Comparison of ENCODE assay signal across 8 mouse cellular contexts in the genomic region with DNA sequence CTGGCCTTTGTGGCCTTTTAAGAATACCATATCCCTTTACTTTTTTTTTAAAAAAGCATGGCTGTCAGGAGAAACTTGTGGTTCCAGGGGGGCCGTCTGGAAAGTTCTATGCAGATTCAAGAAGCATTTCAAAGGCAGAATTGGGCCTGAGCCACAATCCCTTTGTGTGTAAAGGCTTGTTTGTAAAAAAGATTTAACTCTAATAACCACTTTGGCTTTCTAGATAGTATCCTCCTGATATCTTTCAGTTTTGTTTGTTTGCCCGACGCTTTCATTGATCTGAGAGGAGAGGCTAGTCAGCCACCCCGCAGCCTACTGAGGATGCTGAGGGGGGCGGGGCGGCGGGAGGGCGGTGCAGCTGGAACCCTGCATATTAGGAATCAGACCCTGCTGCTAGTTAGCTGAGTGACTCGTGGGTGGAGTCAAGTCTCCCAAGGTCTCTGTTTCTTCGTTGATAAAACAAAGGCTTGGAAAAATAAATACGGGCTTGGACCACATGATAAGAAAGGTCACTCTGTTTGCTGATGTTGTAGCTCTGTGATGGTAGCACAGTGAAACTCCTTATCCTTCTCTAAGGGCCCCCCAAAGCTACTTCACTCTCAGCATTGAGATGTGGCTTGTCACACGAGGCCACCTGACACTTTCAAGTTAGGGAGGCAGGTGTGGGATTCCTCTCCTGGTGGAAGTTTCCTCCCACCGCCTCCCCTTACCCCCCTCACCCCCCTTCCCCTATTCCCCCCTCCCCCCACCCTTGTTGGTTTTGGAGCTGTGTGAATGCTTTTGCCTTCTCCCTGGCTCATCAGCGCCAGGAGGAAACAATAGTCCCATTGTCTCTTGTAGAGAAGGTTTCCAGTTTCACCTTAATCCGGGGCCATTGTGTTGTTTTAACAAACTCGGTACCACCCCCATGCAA.
DNase-seq lines count a peak whose midpoint lies in the region; ATAC-seq and TF ChIP-seq lines count a peak whose summit lies in the region.

No protein-coding gene starts in this region.

- 2% methylated on average over 16 of the region's 16 CpGs for WGBS in forebrain, embryonic 11.5 days

- H3ac ChIP-seq in myocyte (ENCODE audit: control insufficient read depth, insufficient read length), result no peak overlapping the region

- DNase-seq in ovary, postnatal 36 days (ENCODE audit: low spot score), result peak; percentile 55
- no peak for DNase-seq in ovary, postnatal 14 days (ENCODE audit: low spot score)
- peak; percentile 80 for DNase-seq in forebrain, embryonic 11.5 days (ENCODE audit: low spot score)
- peak; percentile 59 to 71 for DNase-seq in kidney, postnatal 4 days
- no peak for DNase-seq in urinary bladder, adult 18-20 months (ENCODE audit: low spot score in 2 of 2)
- no peak for DNase-seq in right cerebral cortex, postnatal 25 days
- DNase-seq in urinary bladder, postnatal 14 days (ENCODE audit: low spot score), result no peak

- peaks cover 65% of the 10 kb centered on the region for H3K79me2 ChIP-seq in myocyte (ENCODE audit: control insufficient read depth, insufficient read depth)

- peak overlapping the region; percentile 43 for H3K4me2 ChIP-seq in forebrain, embryonic 11.5 days (ENCODE audit: low read depth, low read length, severe bottlenecking)
- H3K4me2 ChIP-seq in myocyte (ENCODE audit: low read depth), result peak overlapping the region; percentile 71

- TF ChIP-seq POLR2A in myocyte (IDR thresholded peaks at IDR 0.05; ENCODE audit: insufficient read length, low read depth), result no peak

- no peaks in the 10 kb centered on the region for H3K9me3 ChIP-seq in forebrain, embryonic 11.5 days (ENCODE audit: control insufficient read depth, low read length)

- H3K36me3 ChIP-seq in forebrain, embryonic 11.5 days (ENCODE audit: control insufficient read depth, insufficient read depth, low read length), result no peaks in the 10 kb centered on the region
- peaks cover 10% of the 10 kb centered on the region for H3K36me3 ChIP-seq in myocyte (ENCODE audit: control insufficient read depth, insufficient read depth)

- H3K27me3 ChIP-seq in forebrain, embryonic 11.5 days (ENCODE audit: control insufficient read depth, insufficient read depth, low read length), result no peaks in the 10 kb centered on the region
- H3K27me3 ChIP-seq in myocyte (ENCODE audit: control insufficient read depth, insufficient read depth, insufficient read length), result no peaks in the 10 kb centered on the region

- 0 out of 2 replicates have a peak overlapping the region, but pooled peaks have one; percentile 25 for H3K27ac ChIP-seq in forebrain, embryonic 11.5 days (ENCODE audit: low read depth, low read length)

- peak overlapping the region; percentile 10; the same call in 1 of the 2 replicates for H3K4me3 ChIP-seq in forebrain, embryonic 11.5 days (ENCODE audit: low read depth, low read length)
- H3K4me3 ChIP-seq in myocyte, result no peak overlapping the region

- peaks cover 12% of the 10 kb centered on the region for H3K4me1 ChIP-seq in forebrain, embryonic 11.5 days (replicated peaks; ENCODE audit: control insufficient read depth, insufficient read depth, low read length)

- H3K9ac ChIP-seq in forebrain, embryonic 11.5 days (ENCODE audit: low read length), result peak overlapping the region; percentile 24

- peak; percentile 87 for ATAC-seq in forebrain, embryonic 11.5 days (replicated peaks; ENCODE audit: low FRiP score)

TF ChIP-seq in myocyte, 11 proteins besides CTCF, POLR2A, EP300 and RAD21:
- TF ChIP-seq MYOD1 (IDR thresholded peaks at IDR 0.05; ENCODE audit: control insufficient read depth in 1 of 3, insufficient read length in 2 of 3, low read depth in 2 of 3) (peak in 1 of 3 experiments; percentile 5), SRF (IDR thresholded peaks at IDR 0.05; ENCODE audit: control insufficient read depth, insufficient read length, low read depth) (peak; percentile 24), REST (IDR thresholded peaks at IDR 0.05; ENCODE audit: insufficient read depth, insufficient read length) (no peak), USF1 (IDR thresholded peaks at IDR 0.05; ENCODE audit: low read depth) (no peak)

Comparison
In these comparisons a context has a peak if more than half of its experiments do, and no peak if none do; other contexts are left out.
1. DNase-seq: peak in ovary, postnatal 36 days (single experiment), forebrain, embryonic 11.5 days (single experiment) and kidney, postnatal 4 days (2 of 2); none in ovary, postnatal 14 days (single experiment), urinary bladder, adult 18-20 months (0 of 2), right cerebral cortex, postnatal 25 days (single experiment) and urinary bladder, postnatal 14 days (single experiment).